Mouse (Mus musculus) heart, embryonic 10.5 days (tissue): ENCODE measurements at regions not wholly inside any gene's neighbourhood (a gene's known extent, or its start where the extent isn't known, plus 50 kb on each side); places are given as distances from the start of the nearest gene placed in this dataset.

Experiments
- DNase-seq: peaks from one replicate; pipeline ENCODE4 v3.0.0-alpha.2; 2017; ENCODE audit warnings: low spot score
- H3K27ac ChIP-seq: fragments of 300-500 bp; sonication (generic); 2 replicates; pipeline ENCODE4 v1.5.1; 2016; ENCODE audit warnings: mild to moderate bottlenecking
- H3K27me3 ChIP-seq: fragments of 300-500 bp; sonication (generic); 2 replicates; pipeline ENCODE4 v1.6.1; 2016; ENCODE audit warnings: mild to moderate bottlenecking; ENCODE audit not compliant: poor library complexity, insufficient read depth, severe bottlenecking
- H3K36me3 ChIP-seq: fragments of 300-500 bp; sonication (generic); 2 replicates; pipeline ENCODE4 v1.6.1; 2016; ENCODE audit warnings: mild to moderate bottlenecking, moderate library complexity
- H3K4me1 ChIP-seq: fragments of 300-500 bp; sonication (generic); 2 replicates; pipeline ENCODE4 v1.6.1; 2016; ENCODE audit warnings: mild to moderate bottlenecking
- H3K4me3 ChIP-seq: fragments of 300-500 bp; sonication (generic); 2 replicates; pipeline ENCODE4 v1.5.1; 2016; ENCODE audit warnings: mild to moderate bottlenecking, moderate library complexity
- H3K9me3 ChIP-seq: fragments of 300-500 bp; sonication (generic); 2 replicates; pipeline ENCODE4 v1.6.1; 2016; ENCODE audit warnings: mild to moderate bottlenecking, moderate library complexity
- WGBS: fragments of 180-500 bp; shearing (Covaris S2); methylation state at CpG from one replicate; pipeline ENCODE4 v1.1.7; 2016; 5-methylcytosine and 5-hydroxymethylcytosine counted together

- no peaks in the 10 kb centered on the region for H3K36me3 ChIP-seq
- no peaks in the 10 kb centered on the region for H3K4me1 ChIP-seq
- H3K4me3 ChIP-seq: no peak overlapping the region
- DNase-seq: no peak
- WGBS: 77% methylated on average over 1 of the region's 1 CpGs
- H3K9me3 ChIP-seq: no peaks in the 10 kb centered on the region
- no peak overlapping the region for H3K27ac ChIP-seq
- no peaks in the 10 kb centered on the region for H3K27me3 ChIP-seq
Observed at GRCm38 (mm10) chr11:111865143-111865542, 799.2 kb downstream of the Kcnj2 start.

- Histone ChIP-seq H3K27ac (no peak overlapping the region), H3K9me3 (no peaks in the 10 kb centered on the region), H3K36me3 (no peaks in the 10 kb centered on the region), H3K4me3 (no peak overlapping the region), H3K27me3 (no peaks in the 10 kb centered on the region), H3K4me1 (no peaks in the 10 kb centered on the region)
- no peak for DNase-seq
- WGBS: 83% methylated on average over 4 of the region's 4 CpGs
Observed at GRCm38 (mm10) chr11:111875406-111875805, 809.4 kb downstream of the Kcnj2 start.

- H3K4me1 ChIP-seq: no peaks in the 10 kb centered on the region
- no peaks in the 10 kb centered on the region for H3K36me3 ChIP-seq
Observed at GRCm38 (mm10) chr11:111880146-111880545, 814.2 kb downstream of the Kcnj2 start.

GRCm38 (mm10) chr11:111890026-111890425 lies 824.1 kb downstream of the Kcnj2 start:
- WGBS: 89% methylated on average over 3 of the region's 3 CpGs
- H3K4me1 ChIP-seq: peaks cover 4% of the 10 kb centered on the region; the same call in 1 of the 2 replicates

More at GRCm38 (mm10) chr11:111880146-111880545, 814.2 kb downstream of the Kcnj2 start:
- Histone ChIP-seq H3K4me3 (no peak overlapping the region), H3K27ac (no peak overlapping the region), H3K9me3 (no peaks in the 10 kb centered on the region), H3K27me3 (no peaks in the 10 kb centered on the region)
- WGBS: 88% methylated on average over 6 of the region's 6 CpGs
- DNase-seq: no peak

GRCm38 (mm10) chr11:111893861-111894260 lies 827.9 kb downstream of the Kcnj2 start:
- 43% methylated on average over 8 of the region's 8 CpGs for WGBS
- 0 out of 2 replicates have a peak, but pooled peaks cover 4% of the 10 kb centered on the region for H3K27me3 ChIP-seq
- peaks cover 4% of the 10 kb centered on the region; the same call in 1 of the 2 replicates for H3K4me1 ChIP-seq
- no peaks in the 10 kb centered on the region for H3K9me3 ChIP-seq
- H3K27ac ChIP-seq: no peak overlapping the region
- no peaks in the 10 kb centered on the region for H3K36me3 ChIP-seq
- DNase-seq: no peak
- H3K4me3 ChIP-seq: no peak overlapping the region

More at GRCm38 (mm10) chr11:111890026-111890425, 824.1 kb downstream of the Kcnj2 start:
- Histone ChIP-seq H3K27me3 (no peaks in the 10 kb centered on the region), H3K27ac (no peak overlapping the region), H3K4me3 (no peak overlapping the region), H3K36me3 (no peaks in the 10 kb centered on the region), H3K9me3 (no peaks in the 10 kb centered on the region)
- DNase-seq: no peak

DNA sequence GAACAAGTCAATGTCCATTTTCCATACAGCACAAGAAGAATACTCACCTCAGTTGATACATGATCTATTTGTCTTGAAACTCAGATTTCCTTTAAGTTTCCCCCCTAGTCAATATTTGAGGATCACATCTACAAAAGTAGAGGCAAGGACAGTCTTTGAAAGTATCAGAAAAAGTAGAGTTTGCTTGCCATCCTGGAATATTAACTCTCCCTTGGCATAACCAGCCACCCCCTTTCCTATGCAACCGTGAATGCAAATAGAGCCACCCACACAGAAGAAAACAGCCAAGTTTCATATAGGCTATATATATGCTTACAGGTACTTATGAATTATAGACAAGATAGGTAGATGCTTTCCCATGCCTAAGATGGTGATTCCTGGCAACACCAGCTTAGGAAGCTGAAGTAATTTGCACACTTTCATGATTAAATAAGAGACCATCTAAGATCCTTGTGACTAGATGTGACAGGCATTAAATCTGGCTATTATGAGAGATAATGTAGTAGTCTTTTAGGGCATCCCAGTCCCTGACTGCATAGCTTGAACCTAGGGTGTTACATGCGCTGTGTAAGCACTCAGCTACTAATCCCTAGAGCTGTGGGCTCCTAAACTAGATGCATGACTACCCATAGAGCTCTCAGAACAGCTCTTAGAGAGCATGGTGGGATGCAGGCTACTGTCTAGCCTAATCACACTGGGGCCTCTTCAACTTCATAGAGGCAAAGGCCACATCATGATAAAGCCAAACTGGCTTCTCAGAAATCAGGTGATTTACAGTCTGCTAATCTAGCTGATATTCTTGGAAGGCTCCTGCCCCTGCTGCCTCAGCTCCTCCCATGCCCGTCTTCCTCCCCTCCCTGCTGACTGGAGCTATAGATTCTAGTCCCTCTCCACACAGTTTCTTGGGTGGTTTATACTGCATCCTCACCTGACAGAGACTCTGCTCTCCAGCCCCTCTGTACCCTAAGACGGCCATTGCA lies 829.5 kb downstream of the Kcnj2 start:
- no peak overlapping the region for H3K27ac ChIP-seq
- H3K4me3 ChIP-seq: no peak overlapping the region
- H3K9me3 ChIP-seq: no peaks in the 10 kb centered on the region
- H3K27me3 ChIP-seq: 0 out of 2 replicates have a peak, but pooled peaks cover 4% of the 10 kb centered on the region
- 71% methylated on average over 4 of the region's 4 CpGs for WGBS
- no peaks in the 10 kb centered on the region for H3K36me3 ChIP-seq
- peaks cover 4% of the 10 kb centered on the region; the same call in 1 of the 2 replicates for H3K4me1 ChIP-seq
- DNase-seq: no peak

DNA sequence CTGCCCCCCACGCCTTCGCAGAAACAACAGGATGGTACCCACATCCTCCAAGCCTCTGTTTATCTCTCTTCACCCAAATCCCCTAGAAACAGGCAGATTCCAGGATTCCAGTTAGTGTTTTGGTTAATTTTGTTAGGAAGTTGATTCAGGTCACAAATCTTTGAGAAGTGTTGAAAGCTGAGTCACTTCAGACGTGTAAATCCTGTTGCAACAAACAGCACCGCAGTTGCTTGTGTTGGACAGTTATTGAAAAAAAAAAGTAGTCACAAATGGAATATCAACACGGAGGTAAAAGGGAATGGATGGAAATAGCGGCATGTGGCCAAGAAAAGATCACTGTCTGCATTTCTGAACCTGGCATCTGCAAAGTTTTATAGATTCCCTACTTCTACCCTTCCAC lies 831.0 kb downstream of the Kcnj2 start:
- WGBS: 67% methylated on average over 6 of the region's 6 CpGs
- Histone ChIP-seq H3K27ac (no peak overlapping the region), H3K4me3 (no peak overlapping the region), H3K36me3 (no peaks in the 10 kb centered on the region), H3K4me1 (peaks cover 4% of the 10 kb centered on the region; the same call in 1 of the 2 replicates), H3K27me3 (0 out of 2 replicates have a peak, but pooled peaks cover 4% of the 10 kb centered on the region), H3K9me3 (no peaks in the 10 kb centered on the region)
- no peak for DNase-seq

GRCm38 (mm10) chr11:111904086-111904485 lies 838.1 kb downstream of the Kcnj2 start:
- DNase-seq: no peak
- WGBS: 78% methylated on average over 4 of the region's 4 CpGs
- no peaks in the 10 kb centered on the region for H3K36me3 ChIP-seq
- no peaks in the 10 kb centered on the region for H3K9me3 ChIP-seq
- no peak overlapping the region for H3K4me3 ChIP-seq
- H3K4me1 ChIP-seq: no peaks in the 10 kb centered on the region
- no peak overlapping the region for H3K27ac ChIP-seq
- H3K27me3 ChIP-seq: no peaks in the 10 kb centered on the region

DNA sequence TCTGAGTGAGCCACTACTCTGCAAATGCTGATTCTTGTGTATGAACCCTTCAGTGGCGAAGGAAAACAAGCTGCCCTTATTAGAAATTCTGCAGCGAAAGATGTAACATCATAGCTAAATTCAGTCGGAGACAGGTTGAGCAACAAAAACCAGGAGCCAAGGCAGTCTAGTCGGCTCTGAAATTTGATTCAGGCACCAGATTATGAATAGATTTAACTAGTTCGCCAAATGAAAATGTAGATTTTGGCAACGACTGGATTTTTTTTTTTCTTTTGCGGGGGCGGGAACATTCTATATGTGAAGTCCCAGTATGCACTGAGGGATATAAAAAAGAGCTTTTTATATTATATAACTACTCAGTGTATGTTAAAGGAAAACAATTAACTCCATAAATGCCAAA lies 847.9 kb downstream of the Kcnj2 start:
- no peaks in the 10 kb centered on the region for H3K9me3 ChIP-seq
- no peak overlapping the region for H3K27ac ChIP-seq
- no peak for DNase-seq

GRCm38 (mm10) chr11:111926336-111926735 lies 855.7 kb upstream of the Sox9 start:
- 89% methylated on average over 1 of the region's 1 CpGs for WGBS
- Histone ChIP-seq H3K9me3 (no peaks in the 10 kb centered on the region), H3K27me3 (no peaks in the 10 kb centered on the region), H3K4me1 (no peaks in the 10 kb centered on the region), H3K4me3 (no peak overlapping the region), H3K36me3 (no peaks in the 10 kb centered on the region), H3K27ac (no peak overlapping the region)
- no peak for DNase-seq

More for the DNA sequence above, 847.9 kb downstream of the Kcnj2 start:
- no peak overlapping the region for H3K4me3 ChIP-seq
- 89% methylated on average over 8 of the region's 8 CpGs for WGBS
- H3K36me3 ChIP-seq: no peaks in the 10 kb centered on the region
- H3K4me1 ChIP-seq: no peaks in the 10 kb centered on the region
- H3K27me3 ChIP-seq: no peaks in the 10 kb centered on the region

DNA sequence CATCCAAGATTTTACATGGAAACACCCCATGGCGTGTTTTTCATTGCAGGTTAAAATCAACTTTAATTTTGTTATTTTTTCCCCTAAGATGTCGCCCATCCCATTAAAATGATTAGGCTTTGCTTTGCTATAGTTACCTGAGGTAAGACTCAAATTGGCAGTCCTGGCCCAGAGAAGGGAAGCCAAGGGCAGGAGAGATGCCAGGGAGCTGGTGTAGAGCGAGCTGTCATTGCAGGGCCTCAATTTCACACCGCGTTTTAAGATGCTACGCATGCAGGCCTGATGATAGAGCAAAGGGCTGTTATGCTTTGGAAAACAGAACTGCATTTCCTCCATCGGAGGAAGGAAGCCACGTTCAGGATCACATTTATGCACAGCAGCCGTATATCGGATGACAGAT lies 852.7 kb upstream of the Sox9 start:
- H3K27me3 ChIP-seq: no peaks in the 10 kb centered on the region
- no peak overlapping the region for H3K4me3 ChIP-seq
- WGBS: 79% methylated on average over 10 of the region's 10 CpGs
- no peaks in the 10 kb centered on the region for H3K9me3 ChIP-seq
- no peaks in the 10 kb centered on the region for H3K36me3 ChIP-seq
- no peaks in the 10 kb centered on the region for H3K4me1 ChIP-seq
- no peak overlapping the region for H3K27ac ChIP-seq
- no peak for DNase-seq

DNA sequence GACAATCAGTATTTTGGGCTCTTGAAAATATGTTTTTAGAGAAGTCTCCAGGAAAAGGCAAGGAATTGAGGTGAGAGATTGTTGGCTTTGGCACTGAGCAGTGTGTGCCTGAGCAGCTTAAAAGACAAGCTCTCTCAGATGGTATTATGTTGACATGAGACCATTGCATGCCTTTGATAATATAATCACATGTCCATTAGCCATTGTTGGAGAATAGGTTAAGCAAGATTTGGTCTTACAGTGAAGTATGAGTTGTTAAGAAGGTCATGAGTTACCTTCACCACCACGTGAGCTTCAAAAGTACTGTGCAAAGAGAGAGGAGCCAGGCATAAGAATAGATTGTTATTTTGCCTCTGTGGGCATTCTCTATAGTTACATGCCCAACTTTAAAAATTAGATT lies 850.0 kb upstream of the Sox9 start:
- WGBS: 88% methylated on average over 1 of the region's 1 CpGs
- Histone ChIP-seq H3K27ac (no peak overlapping the region), H3K4me3 (no peak overlapping the region), H3K9me3 (no peaks in the 10 kb centered on the region), H3K36me3 (no peaks in the 10 kb centered on the region), H3K27me3 (no peaks in the 10 kb centered on the region), H3K4me1 (no peaks in the 10 kb centered on the region)
- no peak for DNase-seq

- H3K27ac ChIP-seq: no peak overlapping the region
- DNase-seq: no peak
- no peak overlapping the region for H3K4me3 ChIP-seq
- H3K9me3 ChIP-seq: no peaks in the 10 kb centered on the region
- H3K36me3 ChIP-seq: no peaks in the 10 kb centered on the region
- WGBS: 68% methylated on average over 8 of the region's 8 CpGs
- H3K4me1 ChIP-seq: no peaks in the 10 kb centered on the region
- no peaks in the 10 kb centered on the region for H3K27me3 ChIP-seq
Observed at GRCm38 (mm10) chr11:111944282-111944681, 837.7 kb upstream of the Sox9 start.
